Mouse (Mus musculus) MN1 (cell line): Measurements from ENCODE around the gene Gpr89.

Experiments used
- DNase-seq: peaks from one replicate; pipeline ENCODE4 v3.0.0-alpha.2; 2016; ENCODE audit warnings: low spot score

Gpr89 gene

DNA sequence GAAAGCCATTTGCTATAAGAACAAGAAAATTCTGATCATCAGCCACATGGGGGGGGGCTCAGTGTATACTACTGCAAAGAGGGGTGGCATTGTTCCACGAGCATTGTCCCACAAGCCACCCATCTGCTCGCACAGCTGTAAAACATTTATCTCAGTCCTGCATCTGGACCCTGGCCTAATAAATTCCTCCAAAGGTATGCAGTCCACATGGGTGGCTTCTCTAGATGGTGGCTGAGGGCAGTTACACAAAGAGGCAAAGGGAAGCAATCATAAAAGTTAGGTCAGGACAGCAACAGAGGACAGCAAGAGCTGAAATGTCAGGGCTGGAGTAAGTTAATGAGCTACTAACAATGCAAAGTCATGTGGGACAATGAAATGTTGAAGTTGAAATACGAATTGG lies 81.4 kb downstream of the Gpr89 start:
- DNase-seq = no peak

DNA sequence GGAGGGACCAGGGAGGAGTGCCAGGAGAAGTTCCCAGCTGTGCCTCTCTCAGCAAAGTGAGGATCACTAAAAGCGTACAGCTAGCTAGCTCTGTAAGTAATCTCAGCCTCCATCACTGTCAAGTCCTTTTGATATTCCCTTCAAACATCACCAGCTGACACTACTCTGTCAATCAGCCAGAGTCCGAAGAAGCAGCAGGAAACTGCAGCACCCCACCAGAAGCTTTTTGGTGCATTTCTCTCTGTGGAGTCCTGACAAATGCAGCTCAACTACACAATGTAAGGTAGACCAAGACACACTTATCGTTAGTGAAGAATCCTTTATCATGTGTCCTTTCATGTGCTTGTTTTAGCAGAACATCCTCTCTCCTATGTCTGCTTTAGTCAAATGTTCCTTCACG lies 83.6 kb downstream of the Gpr89 start:
- DNase-seq = no peak

DNA sequence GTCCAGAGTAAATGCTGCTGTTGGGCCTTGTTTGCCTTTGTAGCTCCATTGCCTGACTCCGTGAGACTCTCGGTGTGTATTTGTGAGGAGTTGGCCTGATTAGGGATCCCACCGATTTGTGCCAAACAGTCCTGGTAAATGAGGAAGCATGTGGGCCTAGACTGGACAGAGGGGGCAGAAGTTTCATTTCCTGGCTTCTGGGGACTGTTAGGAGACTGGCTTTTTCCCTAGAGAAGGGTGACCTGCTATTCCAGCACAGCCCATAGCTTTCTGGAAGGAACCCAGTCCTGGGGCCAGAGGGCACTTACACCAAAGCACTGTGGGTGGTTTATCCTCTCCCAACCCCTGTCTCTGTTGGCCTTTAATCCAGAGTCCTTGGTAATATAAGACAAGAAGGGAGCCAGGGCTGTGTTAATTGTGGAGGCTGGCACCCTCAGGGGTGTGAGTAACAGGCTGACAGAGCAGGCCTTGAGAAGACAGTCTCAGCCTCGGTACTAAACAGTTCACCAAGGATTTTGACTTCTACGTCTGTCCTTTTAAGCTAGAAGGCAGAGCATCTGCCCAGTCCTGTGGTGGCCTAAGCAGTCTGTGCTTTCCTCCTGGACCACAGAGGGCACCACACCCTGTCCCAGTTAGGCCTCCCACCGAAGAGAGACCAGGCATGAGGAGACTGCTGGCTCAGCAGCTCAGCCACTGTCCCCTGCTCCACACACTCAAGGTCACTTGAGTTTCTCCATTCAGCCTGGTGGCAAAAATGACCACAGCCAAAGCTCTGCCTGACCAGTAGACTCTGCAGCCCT lies 84.8 kb downstream of the Gpr89 start:
- DNase-seq = no peak
